Mouse (Mus musculus) kidney, adult 2 months (tissue): Measurements from ENCODE around the gene B4galt5. TPM values are rescaled to one million over a fixed set of nuclear protein-coding genes. Genes with fewer than 3 reads are reported as not detected.

Source experiments
- DNase-seq: peaks from one replicate; pipeline ENCODE4 v3.0.0; 2021
- H3K27ac ChIP-seq: fragments of 200-500 bp; 2 replicates; pipeline ENCODE4 v1.5.1; 2012; ENCODE audit warnings: low read depth, low read length, control low read depth, inconsistent platforms; ENCODE audit not compliant: insufficient read depth
- H3K27me3 ChIP-seq: fragments of 200-500 bp; replicated peaks from 2 replicates; pipeline ENCODE4 v1.6.1; 2012; ENCODE audit warnings: mild to moderate bottlenecking, moderate library complexity, low read length, inconsistent platforms; ENCODE audit not compliant: control insufficient read depth, insufficient read depth
- H3K36me3 ChIP-seq: fragments of 200-500 bp; 2 replicates; pipeline ENCODE4 v1.6.1; 2012; ENCODE audit warnings: mild to moderate bottlenecking, moderate library complexity, low read length, inconsistent platforms; ENCODE audit not compliant: control insufficient read depth, insufficient read depth
- H3K4me1 ChIP-seq: fragments of 200-500 bp; 2 replicates; pipeline ENCODE4 v1.6.1; 2011; ENCODE audit warnings: low read length; ENCODE audit not compliant: control insufficient read depth, insufficient read depth
- H3K4me3 ChIP-seq: fragments of 200-500 bp; 2 replicates; pipeline ENCODE4 v1.5.1; 2011; ENCODE audit warnings: mild to moderate bottlenecking, low read depth, low read length, control low read depth; ENCODE audit not compliant: insufficient read depth
- CTCF ChIP-seq: fragments of 200-500 bp; conservative IDR thresholded peaks from 2 replicates; pipeline ENCODE4 v1.5.1; 2011; ENCODE audit warnings: low read depth, mild to moderate bottlenecking, control low read depth, low read length, moderate library complexity, mixed read lengths; ENCODE audit not compliant: insufficient read depth, insufficient read length
- POLR2A ChIP-seq: fragments of 200-500 bp; IDR thresholded peaks from one replicate; pipeline ENCODE4 v1.6.1; 2011; ENCODE audit warnings: low read depth, low read length, control low read depth
- WGBS: fragments of 180-500 bp; shearing (Covaris S2); methylation state at CpG from one replicate; pipeline ENCODE4 v1.1.7; 2018; 5-methylcytosine and 5-hydroxymethylcytosine counted together
- polyA plus RNA-seq: library from polyadenylated mRNA; depleted of rRNA; stranded (reverse); fragments of >200 nt; gene quantifications from 2 replicates; pipeline ENCODE4 v1.2.3, GENCODE M21; 2012

The B4galt5 gene
- polyA plus RNA-seq, 1 experiment: 51.5 TPM

DNA sequence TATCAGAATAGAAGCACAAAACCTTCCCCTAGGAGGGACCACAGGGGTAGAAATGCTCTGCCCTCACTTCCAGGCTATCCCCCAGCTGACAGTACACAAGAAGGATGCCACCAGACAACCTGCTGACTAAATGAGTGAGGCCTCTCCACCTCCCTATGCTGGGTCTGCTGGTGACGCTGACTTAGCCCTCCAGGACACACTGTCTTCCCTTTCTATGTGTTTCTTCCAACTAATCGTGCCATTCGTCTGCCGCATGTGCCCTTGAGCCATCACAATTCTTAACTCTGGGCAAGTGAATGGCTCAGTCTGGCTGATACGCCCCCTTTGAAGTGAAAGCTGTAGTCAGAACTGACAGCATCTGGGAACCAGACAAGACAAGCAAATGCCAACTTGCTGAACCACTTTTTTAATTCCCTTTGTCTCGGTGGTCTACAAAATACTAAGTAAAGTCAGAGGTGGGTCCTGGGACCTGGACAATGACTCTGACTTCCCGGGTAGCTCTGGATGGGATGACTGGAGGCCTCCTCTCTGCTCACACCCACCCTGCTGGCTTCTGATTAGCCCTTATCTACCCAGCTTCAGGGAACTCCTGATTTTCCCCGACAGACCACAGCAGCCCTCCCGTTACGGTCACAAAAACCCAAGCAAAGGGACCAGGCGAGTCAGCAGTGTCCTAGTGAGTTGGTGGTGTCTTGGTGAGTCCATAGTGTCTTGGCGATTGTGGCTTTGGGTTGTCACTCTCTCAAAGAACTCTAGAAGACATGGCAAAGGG is 5.4 kb downstream of the B4galt5 start:
- 83% methylated on average over 12 of the region's 12 CpGs for WGBS
- Histone ChIP-seq H3K4me1 (peaks cover 14% of the 10 kb centered on the region), H3K36me3 (no peaks in the 10 kb centered on the region), H3K27ac (no peak overlapping the region), H3K27me3 (no peaks in the 10 kb centered on the region), H3K4me3 (no peak overlapping the region)
- TF ChIP-seq CTCF: no peak
- TF ChIP-seq POLR2A: no peak
- no peak for DNase-seq

DNA sequence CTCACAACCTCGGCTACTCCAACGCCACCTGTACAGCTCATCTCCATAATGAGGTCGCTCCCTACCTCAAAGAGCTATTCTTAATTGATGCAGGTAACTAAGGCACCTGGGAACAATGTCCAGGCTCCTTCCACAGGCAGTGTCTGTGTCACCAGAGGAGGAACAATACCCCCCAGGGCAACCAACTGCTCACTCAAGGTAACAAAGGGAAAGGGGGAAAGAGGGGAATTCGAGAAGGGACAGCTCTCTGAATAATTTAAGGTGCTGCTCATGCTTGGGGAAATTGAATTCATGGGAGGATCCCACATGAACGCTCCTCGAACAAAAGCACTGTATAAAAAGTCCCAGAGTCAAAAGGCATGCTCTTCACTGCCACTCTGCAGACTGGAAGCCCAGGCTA is 6.1 kb downstream of the B4galt5 start:
- DNase-seq: no peak
- H3K4me3 ChIP-seq: no peak overlapping the region
- WGBS: 64% methylated on average over 6 of the region's 6 CpGs
- no peaks in the 10 kb centered on the region for H3K36me3 ChIP-seq
- TF ChIP-seq CTCF (no peak), POLR2A (no peak)
- no peak overlapping the region for H3K27ac ChIP-seq
- peaks cover 20% of the 10 kb centered on the region for H3K4me1 ChIP-seq
- no peaks in the 10 kb centered on the region for H3K27me3 ChIP-seq

DNA sequence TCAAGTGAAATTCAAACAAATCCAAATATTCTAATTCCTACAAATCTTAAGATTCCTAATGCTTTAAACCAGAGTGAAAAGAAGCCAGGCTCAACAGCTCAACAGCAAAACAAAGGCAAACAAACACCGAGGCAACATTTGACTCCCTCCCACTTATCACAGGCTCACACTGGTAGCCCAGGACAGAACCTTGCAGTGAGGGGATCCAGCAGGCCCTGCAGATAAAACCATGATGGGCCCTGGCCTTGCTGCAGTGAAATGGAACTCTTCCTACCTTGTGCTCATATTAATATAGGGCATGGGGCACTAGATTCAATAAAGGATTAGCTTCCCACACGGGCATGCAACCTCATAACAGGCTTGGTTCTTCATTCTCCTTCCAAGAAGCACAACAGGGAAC is 11.4 kb downstream of the B4galt5 start:
- Histone ChIP-seq H3K4me1 (peaks cover 26% of the 10 kb centered on the region), H3K4me3 (no peak overlapping the region), H3K36me3 (no peaks in the 10 kb centered on the region), H3K27me3 (no peaks in the 10 kb centered on the region), H3K27ac (no peak overlapping the region)
- WGBS: 63% methylated on average over 2 of the region's 2 CpGs
- DNase-seq: no peak
- no peak for TF ChIP-seq POLR2A
- no peak for TF ChIP-seq CTCF

DNA sequence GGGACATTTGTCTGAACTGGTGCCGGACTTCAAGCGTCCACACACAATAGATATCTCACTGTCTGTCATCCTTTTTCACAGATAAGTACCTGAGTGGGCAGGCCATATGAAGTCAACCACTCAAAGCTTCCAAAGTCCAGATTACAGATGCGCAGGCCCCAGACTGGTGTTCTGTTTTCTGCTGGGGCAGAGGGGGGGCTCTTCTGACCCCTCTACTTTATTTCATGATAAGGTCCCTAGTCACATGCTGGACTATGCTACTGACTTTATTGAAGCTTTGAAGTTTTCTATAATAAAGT is 11.8 kb downstream of the B4galt5 start:
- Histone ChIP-seq H3K27ac (no peak overlapping the region), H3K4me3 (no peak overlapping the region), H3K4me1 (peaks cover 29% of the 10 kb centered on the region), H3K36me3 (no peaks in the 10 kb centered on the region), H3K27me3 (no peaks in the 10 kb centered on the region)
- no peak for DNase-seq
- WGBS: 65% methylated on average over 3 of the region's 3 CpGs
- TF ChIP-seq CTCF (no peak), POLR2A (no peak)

DNA sequence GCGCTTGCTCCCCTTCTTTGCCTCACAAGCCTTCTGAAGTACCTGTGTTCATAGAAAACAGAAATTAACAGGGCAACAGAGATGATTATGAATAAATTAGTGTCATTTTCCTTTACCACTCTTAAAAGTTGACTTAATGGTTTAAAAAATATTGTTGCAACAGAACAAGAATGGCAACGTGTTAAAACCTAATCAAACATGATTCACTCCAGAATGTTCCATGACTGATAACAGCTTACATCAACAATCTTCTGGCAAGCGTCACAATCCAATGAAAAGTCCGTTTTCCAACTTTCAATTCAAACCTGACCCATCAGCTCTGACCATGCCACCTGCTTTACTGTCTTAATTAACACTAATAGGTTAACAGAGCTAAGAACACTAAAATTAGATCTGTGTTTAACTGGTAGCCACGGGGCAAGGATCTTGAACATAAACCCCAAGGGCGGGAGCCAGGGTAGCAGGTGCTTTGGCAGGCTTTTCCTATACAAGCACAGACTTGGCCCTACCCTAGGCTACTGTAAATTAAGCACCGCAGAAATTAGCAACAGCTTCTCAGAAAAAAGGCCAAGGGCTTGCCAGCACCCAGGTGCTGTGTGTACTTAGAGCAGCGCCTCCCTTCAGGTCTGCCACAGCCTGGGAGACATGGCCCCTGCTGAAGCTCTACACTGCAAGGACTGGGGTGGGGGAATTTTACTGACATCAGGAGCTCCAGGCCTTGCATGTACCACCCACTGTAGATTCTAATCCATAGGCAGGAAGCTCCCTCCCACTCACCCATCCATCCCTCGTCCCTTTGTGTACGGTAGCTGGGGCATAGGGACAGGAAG is 12.4 kb downstream of the B4galt5 start:
- DNase-seq: no peak
- Histone ChIP-seq H3K36me3 (no peaks in the 10 kb centered on the region), H3K4me3 (no peak overlapping the region), H3K27ac (no peak overlapping the region), H3K4me1 (peaks cover 33% of the 10 kb centered on the region), H3K27me3 (no peaks in the 10 kb centered on the region)
- TF ChIP-seq POLR2A (no peak), CTCF (no peak)
- 54% methylated on average over 10 of the region's 10 CpGs for WGBS

DNA sequence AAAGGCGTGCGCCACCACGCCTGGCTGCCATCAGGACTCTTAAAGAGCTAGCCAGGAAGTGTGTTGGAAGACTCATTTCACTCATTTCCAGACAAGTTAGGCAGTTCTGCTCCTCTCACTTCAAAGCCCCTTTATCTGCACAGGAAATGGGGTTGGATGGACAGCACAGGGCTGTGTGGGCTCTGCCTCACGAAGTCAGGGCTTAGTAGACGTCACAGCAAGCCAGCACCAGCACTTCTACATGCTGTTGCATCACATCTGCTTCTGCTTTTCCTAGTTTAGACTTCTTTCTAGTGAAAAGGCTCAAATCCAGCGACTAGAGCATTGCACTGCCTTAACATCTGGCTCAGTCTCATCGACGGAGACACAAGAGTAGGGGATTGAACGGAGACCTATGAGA is 13.9 kb downstream of the B4galt5 start:
- no peak for TF ChIP-seq CTCF
- TF ChIP-seq POLR2A: no peak
- Histone ChIP-seq H3K27ac (no peak overlapping the region), H3K4me1 (peaks cover 39% of the 10 kb centered on the region), H3K36me3 (no peaks in the 10 kb centered on the region), H3K4me3 (no peak overlapping the region), H3K27me3 (no peaks in the 10 kb centered on the region)
- no peak for DNase-seq
- WGBS: 81% methylated on average over 9 of the region's 9 CpGs

DNA sequence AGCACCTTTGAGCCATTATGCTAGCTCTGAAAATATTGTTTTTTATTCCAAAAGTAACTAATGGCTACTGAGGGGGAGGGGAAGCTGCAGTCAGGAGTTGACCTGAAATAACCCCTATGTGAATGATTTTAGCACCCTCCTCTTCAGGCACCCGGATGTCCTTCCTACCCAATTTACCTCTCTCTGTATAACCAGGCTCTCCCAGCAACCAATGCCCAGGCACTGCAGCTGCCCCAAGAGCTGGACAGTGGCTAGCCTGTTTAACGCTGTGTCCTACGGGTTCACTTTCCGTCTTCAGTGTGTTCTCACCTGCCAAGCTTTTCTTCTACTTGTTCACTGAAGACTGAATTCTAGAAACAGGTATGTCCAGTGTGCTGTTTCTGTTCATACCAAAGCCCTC is 14.7 kb downstream of the B4galt5 start:
- no peaks in the 10 kb centered on the region for H3K36me3 ChIP-seq
- no peak for DNase-seq
- WGBS: 53% methylated on average over 4 of the region's 4 CpGs
- no peak overlapping the region for H3K4me3 ChIP-seq
- no peaks in the 10 kb centered on the region for H3K27me3 ChIP-seq
- peaks cover 42% of the 10 kb centered on the region for H3K4me1 ChIP-seq
- no peak overlapping the region for H3K27ac ChIP-seq
- TF ChIP-seq CTCF (no peak), POLR2A (no peak)
